Mouse (Mus musculus): ENCODE measurements around the gene Ifnar2.

Gene Ifnar2

GRCm38 (mm10) chr16:91395633-91396392 is 23.2 kb downstream of the Ifnar2 start:
- no peak for DNase-seq

GRCm38 (mm10) chr16:91396844-91397537 is 24.4 kb downstream of the Ifnar2 start:
- DNase-seq, result no peak

GRCm38 (mm10) chr16:91398030-91398429 is 25.4 kb downstream of the Ifnar2 start:
- no peak for DNase-seq

GRCm38 (mm10) chr16:91398944-91399343 is 26.4 kb downstream of the Ifnar2 start:
- DNase-seq, result no peak

GRCm38 (mm10) chr16:91401569-91402165 is 29.1 kb downstream of the Ifnar2 start:
- no peak for DNase-seq

GRCm38 (mm10) chr16:91403784-91404183 is 31.2 kb downstream of the Ifnar2 start:
- no peak for DNase-seq

GRCm38 (mm10) chr16:91404187-91404586 is 31.6 kb downstream of the Ifnar2 start:
- no peak for DNase-seq

- peak in 1 of 2 experiments; percentile 55 for DNase-seq
Measured at GRCm38 (mm10) chr16:91404828-91405577, 32.4 kb downstream of the Ifnar2 start.

GRCm38 (mm10) chr16:91405640-91406584 is 33.3 kb downstream of the Ifnar2 start, which contains the start of gene Il10rb:
Il10rb (plus strand) TSS chr16:91406164.
- DNase-seq, result peak; percentile 81 to 92

- peak; percentile 45 to 75 for DNase-seq
Measured at GRCm38 (mm10) chr16:91406585-91407220, 34.1 kb downstream of the Ifnar2 start.

GRCm38 (mm10) chr16:91413102-91413844 is 40.7 kb downstream of the Ifnar2 start:
- peak; percentile 68 to 84 for DNase-seq

- DNase-seq, result peak in 1 of 2 experiments; percentile 69
Measured at GRCm38 (mm10) chr16:91415391-91416189, 43.0 kb downstream of the Ifnar2 start.

GRCm38 (mm10) chr16:91416357-91416756 is 43.8 kb downstream of the Ifnar2 start:
- DNase-seq, result no peak

GRCm38 (mm10) chr16:91416938-91417337 is 44.4 kb downstream of the Ifnar2 start:
- no peak for DNase-seq

GRCm38 (mm10) chr16:91418531-91418930 is 45.9 kb downstream of the Ifnar2 start:
- peak in 1 of 2 experiments; percentile 63 for DNase-seq

- DNase-seq, result no peak
Measured at GRCm38 (mm10) chr16:91425816-91426215, 53.2 kb downstream of the Ifnar2 start.

- no peak for DNase-seq
Measured at GRCm38 (mm10) chr16:91426586-91426985, 54.0 kb downstream of the Ifnar2 start.

GRCm38 (mm10) chr16:91427461-91427860 is 54.9 kb downstream of the Ifnar2 start:
- peak in 1 of 2 experiments; percentile 58 for DNase-seq

- DNase-seq, result no peak
Measured at GRCm38 (mm10) chr16:91428259-91428865, 55.8 kb downstream of the Ifnar2 start.

Data from kidney, postnatal 25 days (tissue).